Mouse (Mus musculus): ENCODE measurements around the gene Nusap1.

- TF ChIP-seq CTCF (IDR thresholded peaks at IDR 0.05; ENCODE audit: borderline replicate concordance, control insufficient read depth, extremely low read depth, insufficient read depth, low read length, poor library complexity) = peak; percentile 53; the same call in 1 of the 2 replicates
- TF ChIP-seq POLR2A (IDR thresholded peaks at IDR 0.05; ENCODE audit: control insufficient read depth, extremely low read depth, insufficient read depth, low read length, poor library complexity) = no peak
Measured at GRCm38 (mm10) chr2:119587383-119587782, 30.7 kb upstream of the Nusap1 start.

Measured in thymus, adult 2 months (tissue).